Mouse (Mus musculus) midbrain, embryonic 14.5 days (tissue): ENCODE data around the gene Ubxn6. TPM values are rescaled to one million over a fixed set of nuclear protein-coding genes. Genes with fewer than 3 reads are reported as not detected.
"Not testable (repeated sequence)": the region's sequence is repeated elsewhere in the genome, so short reads cannot be mapped to it uniquely, and the experiment has no call there.

Experiments
- ATAC-seq: fragments of 200-750 bp; cut with Nextera tagmentation; 2 replicates; pipeline ENCODE4 v1.8.0; 2017; ENCODE audit warnings: moderate number of reproducible peaks, moderate library complexity; ENCODE audit not compliant: low FRiP score, low TSS enrichment
- DNase-seq: peaks from one replicate; pipeline ENCODE4 v3.0.0-alpha.2; 2015
- H3K27ac ChIP-seq: fragments of 300-500 bp; sonication (generic); replicated peaks from 2 replicates; pipeline ENCODE4 v1.5.1; 2014; ENCODE audit warnings: mild to moderate bottlenecking, low read depth, low read length, moderate library complexity
- H3K27me3 ChIP-seq: fragments of 300-500 bp; sonication (generic); 2 replicates; pipeline ENCODE4 v1.6.1; 2014; ENCODE audit warnings: low read length, control low read depth, mixed read lengths; ENCODE audit not compliant: control insufficient read depth, insufficient read depth
- H3K36me3 ChIP-seq: fragments of 300-500 bp; sonication (generic); 2 replicates; pipeline ENCODE4 v1.6.1; 2014; ENCODE audit warnings: low read length, control low read depth; ENCODE audit not compliant: control insufficient read depth, insufficient read depth
- H3K4me1 ChIP-seq: fragments of 300-500 bp; sonication (generic); 2 replicates; pipeline ENCODE4 v1.6.1; 2014; ENCODE audit warnings: mild to moderate bottlenecking, antibody characterized with exemption, low read length, control low read depth; ENCODE audit not compliant: control insufficient read depth, insufficient read depth
- H3K4me2 ChIP-seq: fragments of 300-500 bp; sonication (generic); 2 replicates; pipeline ENCODE4 v1.6.1; 2014; ENCODE audit warnings: mild to moderate bottlenecking, low read length, moderate library complexity
- H3K4me3 ChIP-seq: fragments of 300-500 bp; sonication (generic); replicated peaks from 2 replicates; pipeline ENCODE4 v1.5.1; 2014; ENCODE audit warnings: low read depth, low read length
- H3K9ac ChIP-seq: fragments of 300-500 bp; sonication (generic); replicated peaks from 2 replicates; pipeline ENCODE4 v1.6.1; 2014; ENCODE audit warnings: mild to moderate bottlenecking, low read length, moderate library complexity
- H3K9me3 ChIP-seq: fragments of 300-500 bp; sonication (generic); 2 replicates; pipeline ENCODE4 v1.6.1; 2016; ENCODE audit warnings: low read length, control low read depth, mixed read lengths; ENCODE audit not compliant: control insufficient read depth
- WGBS: fragments of 180-500 bp; shearing (Covaris S2); extraction: QIAGEN DNeasy Blood & Tissue Kit; methylation state at CpG from one replicate; pipeline ENCODE4 v1.1.7; 2014; 5-methylcytosine and 5-hydroxymethylcytosine counted together
- polyA plus RNA-seq: library from polyadenylated mRNA; unstranded; fragments of >200 nt; fragmentation: Nextera tagmentation; extraction: Ambion mirVana; gene quantifications from 2 replicates; pipeline ENCODE4 v1.2.1, GENCODE M21; 2014

Gene Ubxn6
- polyA plus RNA-seq, 1 experiment from 2014 or later = 79.5 TPM

DNA sequence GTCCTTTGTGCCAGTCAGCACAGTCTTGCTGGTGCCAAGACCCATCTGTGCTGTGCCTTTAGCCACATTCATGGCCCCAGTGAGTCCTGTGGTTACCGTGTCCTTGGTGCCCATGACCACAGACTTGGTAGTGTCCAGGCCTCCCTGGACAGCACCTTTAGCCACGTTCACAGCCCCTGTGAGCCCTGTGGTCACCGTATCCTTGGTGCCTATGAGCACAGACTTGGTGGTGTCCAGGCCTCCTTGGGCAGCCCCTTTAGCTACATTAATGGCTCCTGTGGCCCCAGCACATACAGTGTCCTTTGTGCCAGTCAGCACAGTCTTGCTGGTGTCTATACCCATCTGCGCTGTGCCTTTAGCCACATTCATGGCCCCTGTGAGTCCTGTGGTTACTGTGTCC lies 31.6 kb upstream of the Ubxn6 start:
- not testable (repeated sequence) for H3K9me3 ChIP-seq, H3K4me3 ChIP-seq, H3K4me1 ChIP-seq, H3K4me2 ChIP-seq, DNase-seq, ATAC-seq, H3K27me3 ChIP-seq, H3K27ac ChIP-seq, H3K9ac ChIP-seq
- 97% methylated on average over 4 of the region's 4 CpGs for WGBS
- peaks cover 27% of the 10 kb centered on the region for H3K36me3 ChIP-seq

DNA sequence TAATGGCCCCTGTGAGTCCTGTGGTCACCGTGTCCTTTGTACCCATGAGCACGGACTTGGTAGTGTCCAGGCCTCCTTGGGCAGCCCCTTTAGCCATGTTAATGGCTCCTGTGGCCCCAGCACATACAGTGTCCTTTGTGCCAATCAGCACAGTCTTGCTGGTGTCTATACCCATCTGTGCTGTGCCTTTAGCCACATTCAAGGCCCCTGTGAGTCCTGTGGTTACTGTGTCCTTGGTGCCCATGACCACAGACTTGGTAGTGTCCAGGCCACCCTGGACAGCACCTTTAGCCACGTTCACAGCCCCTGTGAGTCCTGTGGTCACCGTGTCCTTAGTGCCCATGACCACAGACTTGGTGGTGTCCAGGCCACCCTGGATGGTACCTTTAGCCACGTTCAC lies 30.0 kb upstream of the Ubxn6 start:
- not testable (repeated sequence) for H3K27ac ChIP-seq, H3K9me3 ChIP-seq, H3K4me2 ChIP-seq, DNase-seq, H3K4me3 ChIP-seq, ATAC-seq, H3K27me3 ChIP-seq, H3K9ac ChIP-seq, H3K4me1 ChIP-seq
- H3K36me3 ChIP-seq = peaks cover 43% of the 10 kb centered on the region
- WGBS = 94% methylated on average over 2 of the region's 5 CpGs

DNA sequence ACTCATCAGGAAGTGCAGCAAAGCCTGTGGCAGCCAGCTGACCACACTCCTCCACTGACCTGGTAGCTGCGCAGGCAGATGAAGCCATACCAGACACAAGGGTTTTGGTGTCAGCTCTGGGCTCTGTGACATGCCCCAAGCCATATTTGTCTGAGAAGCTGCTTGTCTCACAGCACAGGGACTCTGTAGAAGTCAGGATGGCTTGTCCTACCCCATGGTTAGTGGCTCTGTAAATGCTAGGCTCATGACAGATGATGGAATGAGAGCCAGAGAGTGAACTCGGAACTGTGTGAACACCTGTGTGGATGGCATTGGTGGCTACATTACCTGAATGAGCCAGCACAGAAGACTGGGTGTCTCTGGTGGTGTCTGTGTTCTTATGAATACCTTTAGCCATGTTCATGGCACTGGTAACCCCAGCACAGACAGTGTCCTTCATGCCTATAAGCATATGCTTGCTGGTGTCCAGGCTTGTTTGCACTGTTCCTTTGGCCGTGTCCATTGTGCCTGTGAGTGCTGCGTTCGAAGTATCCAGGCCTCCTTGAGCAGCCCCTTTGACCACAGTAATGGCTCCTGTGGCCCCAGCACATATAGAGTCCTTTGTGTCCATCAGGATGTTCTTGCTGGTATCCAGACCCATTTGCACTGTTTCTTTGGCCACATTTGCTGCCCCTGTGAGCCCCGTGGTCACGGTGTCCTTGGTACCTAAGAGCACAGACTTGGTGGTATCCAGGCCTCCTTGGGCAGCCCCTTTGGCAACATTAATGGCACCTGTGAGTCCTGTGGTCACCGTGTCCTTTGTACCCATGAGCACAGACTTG lies 28.8 kb upstream of the Ubxn6 start:
- Histone ChIP-seq H3K4me3 (no peak overlapping the region), H3K27me3 (no peaks in the 10 kb centered on the region), H3K27ac (no peak overlapping the region), H3K4me1 (no peaks in the 10 kb centered on the region), H3K9me3 (no peaks in the 10 kb centered on the region), H3K4me2 (no peak overlapping the region), H3K9ac (no peak overlapping the region), H3K36me3 (peaks cover 52% of the 10 kb centered on the region)
- ATAC-seq (no peak), DNase-seq (no peak)
- WGBS = 96% methylated on average over 8 of the region's 8 CpGs

DNA sequence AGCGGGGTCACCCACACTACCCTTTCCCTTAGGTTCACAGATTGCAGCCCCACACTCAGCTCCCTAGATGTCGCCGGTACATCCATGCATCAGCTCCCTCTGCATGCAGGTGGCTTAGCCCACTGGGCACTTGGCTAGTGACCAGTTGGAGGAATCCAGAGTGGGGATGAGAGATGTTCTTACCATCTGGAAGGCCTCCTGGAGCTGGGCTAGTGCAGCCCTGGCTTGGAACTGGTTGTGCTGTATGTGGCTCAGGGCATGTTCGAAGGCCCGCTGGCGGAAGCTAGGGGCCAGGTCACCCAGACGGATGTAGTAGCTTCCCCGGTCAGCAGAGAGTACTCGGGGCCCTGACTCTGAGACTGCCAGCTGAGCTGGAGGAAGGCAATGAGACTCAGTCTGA lies 28.1 kb upstream of the Ubxn6 start:
- H3K36me3 ChIP-seq = peaks cover 59% of the 10 kb centered on the region
- no peaks in the 10 kb centered on the region for H3K4me1 ChIP-seq
- H3K9ac ChIP-seq = no peak overlapping the region
- WGBS = 98% methylated on average over 9 of the region's 9 CpGs
- no peak for DNase-seq
- no peaks in the 10 kb centered on the region for H3K27me3 ChIP-seq
- ATAC-seq = no peak
- no peak overlapping the region for H3K27ac ChIP-seq
- no peak overlapping the region for H3K4me2 ChIP-seq
- H3K9me3 ChIP-seq = no peaks in the 10 kb centered on the region
- no peak overlapping the region for H3K4me3 ChIP-seq

DNA sequence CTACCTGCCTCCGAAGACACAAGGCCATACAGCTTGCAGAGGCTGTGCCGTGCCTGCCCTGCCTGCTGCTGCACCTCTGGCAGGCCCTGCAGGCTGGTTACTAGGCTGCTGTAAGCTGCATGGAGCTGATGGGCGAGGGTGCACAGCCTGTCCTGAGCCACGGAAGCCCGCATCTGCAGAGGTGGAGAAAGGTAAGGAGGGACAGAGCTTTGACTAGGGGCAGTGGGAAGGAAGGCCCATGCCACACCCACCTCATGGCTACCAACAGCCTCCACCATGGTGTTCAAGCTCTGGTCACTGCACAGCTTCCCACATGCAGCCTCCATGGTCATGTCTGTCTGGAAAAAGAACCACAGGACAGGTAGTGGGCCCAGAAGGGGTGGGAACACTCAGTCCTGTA lies 27.3 kb upstream of the Ubxn6 start:
- no peak overlapping the region for H3K9ac ChIP-seq
- WGBS = 97% methylated on average over 5 of the region's 5 CpGs
- H3K4me1 ChIP-seq = no peaks in the 10 kb centered on the region
- ATAC-seq = no peak
- no peaks in the 10 kb centered on the region for H3K27me3 ChIP-seq
- no peak for DNase-seq
- no peak overlapping the region for H3K4me3 ChIP-seq
- H3K36me3 ChIP-seq = peaks cover 67% of the 10 kb centered on the region
- no peak overlapping the region for H3K4me2 ChIP-seq
- no peak overlapping the region for H3K27ac ChIP-seq
- no peaks in the 10 kb centered on the region for H3K9me3 ChIP-seq

DNA sequence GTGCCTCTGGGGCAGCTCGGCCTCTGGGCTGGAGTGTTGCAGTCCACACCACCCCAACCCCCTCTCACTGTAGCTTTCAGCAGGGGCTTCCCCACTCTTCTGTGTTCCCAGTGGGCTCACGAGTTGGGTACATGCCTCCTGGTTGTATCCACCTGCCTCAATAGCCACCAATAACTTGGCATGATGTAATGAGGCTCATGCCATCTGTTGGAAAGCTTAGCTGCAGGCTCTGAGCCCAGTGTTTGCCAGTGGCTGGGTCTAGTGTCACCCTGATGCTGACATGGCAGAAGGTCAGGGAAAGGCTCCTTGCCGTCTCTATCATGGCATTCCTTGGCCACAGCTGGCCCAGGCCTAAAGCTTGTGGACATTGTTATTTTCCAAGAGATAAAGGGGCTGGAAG lies 26.0 kb upstream of the Ubxn6 start:
- H3K9ac ChIP-seq = no peak overlapping the region
- peaks cover 81% of the 10 kb centered on the region for H3K36me3 ChIP-seq
- H3K4me2 ChIP-seq = no peak overlapping the region
- H3K27ac ChIP-seq = no peak overlapping the region
- H3K4me3 ChIP-seq = no peak overlapping the region
- no peak for DNase-seq
- no peaks in the 10 kb centered on the region for H3K9me3 ChIP-seq
- ATAC-seq = no peak
- 95% methylated on average over 3 of the region's 3 CpGs for WGBS
- H3K27me3 ChIP-seq = no peaks in the 10 kb centered on the region
- no peaks in the 10 kb centered on the region for H3K4me1 ChIP-seq

DNA sequence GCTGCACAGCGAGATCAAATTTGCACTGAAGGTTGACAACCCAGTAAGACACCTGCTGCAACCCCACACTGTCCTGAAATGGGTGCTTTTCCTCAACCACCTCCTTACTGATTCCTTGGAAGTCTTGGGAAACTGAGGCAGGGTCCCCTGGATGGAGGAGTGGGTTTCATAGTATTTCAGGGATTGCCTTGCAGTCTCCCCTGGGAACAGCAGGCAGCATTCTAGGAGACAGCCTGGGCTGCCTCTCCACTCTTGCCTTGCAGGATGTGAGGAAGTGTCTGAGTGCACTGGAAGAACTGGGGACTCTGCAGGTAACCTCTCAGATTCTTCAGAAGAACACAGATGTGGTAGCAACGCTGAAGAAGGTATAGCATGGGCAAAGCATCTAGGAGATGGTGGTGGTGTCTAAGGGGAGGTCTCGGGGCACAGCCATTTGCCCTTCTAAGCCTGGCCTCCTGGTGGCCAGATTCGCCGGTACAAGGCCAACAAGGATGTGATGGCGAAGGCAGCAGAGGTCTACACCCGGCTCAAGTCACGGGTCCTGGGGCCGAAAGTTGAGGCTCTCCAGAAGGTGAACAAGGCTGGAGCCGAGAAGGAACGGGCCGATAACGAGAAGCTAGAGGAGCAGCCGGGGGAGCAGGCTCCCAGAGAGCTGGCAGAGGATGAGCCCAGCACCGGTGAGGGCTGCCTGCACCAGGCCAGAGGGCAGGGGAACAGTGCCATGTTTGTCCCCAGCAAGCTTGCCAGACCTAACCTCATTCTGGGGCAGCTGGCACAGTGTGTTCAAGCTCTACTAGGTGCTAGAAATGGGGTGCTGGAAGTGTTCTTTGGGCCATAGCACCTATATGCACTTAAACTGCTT lies 24.1 kb upstream of the Ubxn6 start:
- Histone ChIP-seq H3K27ac (no peak overlapping the region), H3K27me3 (no peaks in the 10 kb centered on the region), H3K4me1 (no peaks in the 10 kb centered on the region), H3K4me2 (no peak overlapping the region), H3K9me3 (no peaks in the 10 kb centered on the region), H3K36me3 (peaks cover 93% of the 10 kb centered on the region), H3K4me3 (no peak overlapping the region), H3K9ac (no peak overlapping the region)
- ATAC-seq (no peak), DNase-seq (no peak)
- WGBS = 92% methylated on average over 15 of the region's 15 CpGs

DNA sequence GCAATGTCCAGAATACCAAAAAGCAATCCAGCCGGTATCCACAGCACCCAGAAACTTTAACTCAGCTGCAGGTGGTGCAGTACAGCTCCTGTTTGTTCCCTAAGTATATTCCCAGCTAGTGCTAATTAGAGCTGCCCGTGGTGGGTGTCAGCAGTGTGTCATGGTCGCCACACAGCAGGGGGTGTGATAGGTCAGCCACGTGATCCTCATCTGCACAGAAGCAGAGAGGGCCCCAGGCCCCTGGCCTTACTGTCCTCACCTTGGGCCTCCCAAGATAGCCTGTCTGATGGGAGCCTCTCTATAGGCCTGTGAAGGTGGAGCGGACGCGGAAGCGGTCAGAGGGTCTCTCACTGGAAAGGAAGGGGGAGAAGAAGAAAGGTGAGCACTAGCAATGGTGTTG lies 23.4 kb upstream of the Ubxn6 start:
- Histone ChIP-seq H3K27ac (no peak overlapping the region), H3K9ac (no peak overlapping the region), H3K9me3 (no peaks in the 10 kb centered on the region), H3K27me3 (no peaks in the 10 kb centered on the region), H3K36me3 (peaks cover 93% of the 10 kb centered on the region), H3K4me3 (no peak overlapping the region), H3K4me1 (no peaks in the 10 kb centered on the region), H3K4me2 (no peak overlapping the region)
- DNase-seq (no peak), ATAC-seq (no peak)
- WGBS = 92% methylated on average over 8 of the region's 8 CpGs
